Mouse (Mus musculus): ENCODE results near the gene Adh1. TPM values are rescaled to one million over a fixed set of nuclear protein-coding genes. Genes with fewer than 3 reads are reported as not detected.

Gene Adh1
- total RNA-seq, 2 experiments from 2014 or later, result 0.42 to 0.63 TPM

GRCm38 (mm10) chr3:138226476-138226875, 34.3 kb upstream of the Adh1 start:
- DNase-seq (ENCODE audit: extremely low spot score in 1 of 2, low spot score in 2 of 2), result no peak
- Histone ChIP-seq H3K4me3 (no peak overlapping the region), H3K27ac (no peak overlapping the region)
- no peak for TF ChIP-seq CTCF (IDR thresholded peaks at IDR 0.05)
- intact Hi-C loops (cut with DNase I), result no loop called here

- intact Hi-C loops (cut with DNase I), result no loop called here
Observed at GRCm38 (mm10) chr3:138227082-138227481, 33.7 kb upstream of the Adh1 start.

GRCm38 (mm10) chr3:138227782-138228181, 33.0 kb upstream of the Adh1 start:
- no peak overlapping the region for H3K4me3 ChIP-seq
- DNase-seq (ENCODE audit: extremely low spot score in 1 of 2, low spot score in 2 of 2), result no peak
- intact Hi-C loops (cut with DNase I), result no loop called here
- H3K27ac ChIP-seq, result no peak overlapping the region
- no peak for TF ChIP-seq CTCF (IDR thresholded peaks at IDR 0.05)

More at GRCm38 (mm10) chr3:138227082-138227481, 33.7 kb upstream of the Adh1 start:
- Histone ChIP-seq H3K27ac (no peak overlapping the region), H3K4me3 (no peak overlapping the region)
- no peak for DNase-seq (ENCODE audit: extremely low spot score in 1 of 2, low spot score in 2 of 2)
- no peak for TF ChIP-seq CTCF (IDR thresholded peaks at IDR 0.05)

GRCm38 (mm10) chr3:138229448-138229847, 31.3 kb upstream of the Adh1 start:
- Histone ChIP-seq H3K27ac (no peak overlapping the region), H3K4me3 (no peak overlapping the region)
- no peak for DNase-seq (ENCODE audit: extremely low spot score in 1 of 2, low spot score in 2 of 2)
- intact Hi-C loops (cut with DNase I), result no loop called here
- no peak for TF ChIP-seq CTCF (IDR thresholded peaks at IDR 0.05)

- no peak for DNase-seq (ENCODE audit: extremely low spot score in 1 of 2, low spot score in 2 of 2)
- H3K27ac ChIP-seq, result no peak overlapping the region
- no peak for TF ChIP-seq CTCF (IDR thresholded peaks at IDR 0.05)
- intact Hi-C loops (cut with DNase I), result no loop called here
- no peak overlapping the region for H3K4me3 ChIP-seq
Observed at GRCm38 (mm10) chr3:138230266-138230665, 30.5 kb upstream of the Adh1 start.

GRCm38 (mm10) chr3:138231531-138231930, 29.3 kb upstream of the Adh1 start:
- no peak overlapping the region for H3K4me3 ChIP-seq
- no peak for DNase-seq (ENCODE audit: extremely low spot score in 1 of 2, low spot score in 2 of 2)
- TF ChIP-seq CTCF (IDR thresholded peaks at IDR 0.05), result no peak
- no peak overlapping the region for H3K27ac ChIP-seq
- intact Hi-C loops (cut with DNase I), result no loop called here

GRCm38 (mm10) chr3:138236546-138237163, 24.1 kb upstream of the Adh1 start:
- intact Hi-C loops (cut with DNase I), result no loop called here
- H3K27ac ChIP-seq, result no peak overlapping the region
- no peak for DNase-seq (ENCODE audit: extremely low spot score in 1 of 2, low spot score in 2 of 2)
- no peak for TF ChIP-seq CTCF (IDR thresholded peaks at IDR 0.05)
- no peak overlapping the region for H3K4me3 ChIP-seq

- TF ChIP-seq CTCF (IDR thresholded peaks at IDR 0.05), result no peak
- H3K4me3 ChIP-seq, result no peak overlapping the region
- H3K27ac ChIP-seq, result no peak overlapping the region
- DNase-seq (ENCODE audit: extremely low spot score in 1 of 2, low spot score in 2 of 2), result no peak
- intact Hi-C loops (cut with DNase I), result no loop called here
Observed at GRCm38 (mm10) chr3:138238046-138238445, 22.7 kb upstream of the Adh1 start.

- intact Hi-C loops (cut with DNase I), result no loop called here
- Histone ChIP-seq H3K27ac (no peak overlapping the region), H3K4me3 (no peak overlapping the region)
- no peak for TF ChIP-seq CTCF (IDR thresholded peaks at IDR 0.05)
- DNase-seq (ENCODE audit: extremely low spot score in 1 of 2, low spot score in 2 of 2), result no peak
Observed at GRCm38 (mm10) chr3:138239461-138239860, 21.3 kb upstream of the Adh1 start.

- H3K4me3 ChIP-seq, result no peak overlapping the region
- no peak overlapping the region for H3K27ac ChIP-seq
- no peak for DNase-seq (ENCODE audit: extremely low spot score in 1 of 2, low spot score in 2 of 2)
- TF ChIP-seq CTCF (IDR thresholded peaks at IDR 0.05), result peak; percentile 16
- intact Hi-C loops (cut with DNase I), result no loop called here
Observed at GRCm38 (mm10) chr3:138240411-138240810, 20.4 kb upstream of the Adh1 start.

- no peak for TF ChIP-seq CTCF (IDR thresholded peaks at IDR 0.05)
- intact Hi-C loops (cut with DNase I), result no loop called here
Observed at GRCm38 (mm10) chr3:138240942-138241341, 19.8 kb upstream of the Adh1 start.

GRCm38 (mm10) chr3:138241371-138241770, 19.4 kb upstream of the Adh1 start:
- intact Hi-C loops (cut with DNase I), result no loop called here
- Histone ChIP-seq H3K4me3 (no peak overlapping the region), H3K27ac (no peak overlapping the region)
- no peak for TF ChIP-seq CTCF (IDR thresholded peaks at IDR 0.05)
- no peak for DNase-seq (ENCODE audit: extremely low spot score in 1 of 2, low spot score in 2 of 2)

More at GRCm38 (mm10) chr3:138240942-138241341, 19.8 kb upstream of the Adh1 start:
- DNase-seq (ENCODE audit: extremely low spot score in 1 of 2, low spot score in 2 of 2), result no peak
- Histone ChIP-seq H3K27ac (no peak overlapping the region), H3K4me3 (no peak overlapping the region)

GRCm38 (mm10) chr3:138242021-138242726, 18.6 kb upstream of the Adh1 start:
- TF ChIP-seq CTCF (IDR thresholded peaks at IDR 0.05), result no peak
- intact Hi-C loops (cut with DNase I), result no loop called here

More at GRCm38 (mm10) chr3:138242021-138242726, 18.6 kb upstream of the Adh1 start:
- no peak overlapping the region for H3K27ac ChIP-seq
- no peak for DNase-seq (ENCODE audit: extremely low spot score in 1 of 2, low spot score in 2 of 2)
- H3K4me3 ChIP-seq, result no peak overlapping the region
